Mouse (Mus musculus) ovary, adult 18-20 months (tissue): ENCODE results near the gene Foxred1.

Experiments used
- DNase-seq: peaks from one replicate; pipeline ENCODE4 v3.0.0; 2022; ENCODE audit warnings: low spot score, mixed read lengths

The Foxred1 gene

GRCm38 (mm10) chr9:35210542-35211474 is at the start of gene Foxred1:
Gene Foxred1, minus strand, starts transcription at chr9:35211055.
- peak; percentile 99 for DNase-seq

GRCm38 (mm10) chr9:35257365-35257764 is 46.5 kb upstream of the Foxred1 start:
- no peak for DNase-seq

GRCm38 (mm10) chr9:35249476-35249875 is 38.6 kb upstream of the Foxred1 start:
- no peak for DNase-seq

GRCm38 (mm10) chr9:35247405-35247804 is 36.5 kb upstream of the Foxred1 start:
- DNase-seq: no peak

GRCm38 (mm10) chr9:35239734-35240133 is 28.9 kb upstream of the Foxred1 start:
- DNase-seq: no peak

- no peak for DNase-seq
These were observed 28.2 kb upstream of the Foxred1 start for GRCm38 (mm10) chr9:35238915-35239571.

- DNase-seq: no peak
These were observed 27.5 kb upstream of the Foxred1 start for GRCm38 (mm10) chr9:35238371-35238770.

- DNase-seq: no peak
These were observed 25.1 kb upstream of the Foxred1 start for GRCm38 (mm10) chr9:35235996-35236395.

- no peak for DNase-seq
These were observed 17.8 kb upstream of the Foxred1 start for GRCm38 (mm10) chr9:35228671-35229070.

GRCm38 (mm10) chr9:35223466-35223865 is 12.6 kb upstream of the Foxred1 start:
- no peak for DNase-seq

- no peak for DNase-seq
These were observed 7.1 kb upstream of the Foxred1 start for GRCm38 (mm10) chr9:35217963-35218362.

- no peak for DNase-seq
These were observed 987 bp upstream of the Foxred1 start for GRCm38 (mm10) chr9:35211573-35212511.

GRCm38 (mm10) chr9:35204421-35204820 is 6.4 kb downstream of the Foxred1 start:
- no peak for DNase-seq

- no peak for DNase-seq
These were observed 7.3 kb downstream of the Foxred1 start for GRCm38 (mm10) chr9:35203536-35203935.

- DNase-seq: no peak
These were observed 10.3 kb downstream of the Foxred1 start for GRCm38 (mm10) chr9:35200529-35201060.

- DNase-seq: peak; percentile 82
These were observed 10.9 kb downstream of the Foxred1 start, which contains the start of the genes Srpr and Tirap for GRCm38 (mm10) chr9:35199772-35200471. Gene Srpr, plus strand, starts transcription at chr9:35200175. Gene Tirap, minus strand, starts transcription at chr9:35200291.

GRCm38 (mm10) chr9:35198945-35199771 is 11.7 kb downstream of the Foxred1 start:
- no peak for DNase-seq

- DNase-seq: no peak
These were observed 12.5 kb downstream of the Foxred1 start for GRCm38 (mm10) chr9:35198351-35198750.

GRCm38 (mm10) chr9:35197625-35198024 is 13.2 kb downstream of the Foxred1 start:
- DNase-seq: no peak

- no peak for DNase-seq
These were observed 16.8 kb downstream of the Foxred1 start for GRCm38 (mm10) chr9:35194048-35194447.
